Mouse (Mus musculus) CH12.LX (cell line): ENCODE results near the gene Tgfb2.

Source experiments
- CTCF ChIP-seq, 2 experiments: IDR thresholded peaks in 1 of 2; conservative IDR thresholded peaks in 1 of 2; 2 replicates each; pipeline ENCODE4 v1.5.1; 2011 to 2012; ENCODE audit warnings: low read depth in 2 of 2, low read length in 2 of 2, improper control_type of control experiment in 1 of 2, inconsistent platforms in 1 of 2, mild to moderate bottlenecking in 1 of 2, moderate library complexity in 1 of 2
- EP300 ChIP-seq: IDR thresholded peaks from 2 replicates; pipeline ENCODE4 v1.6.1; 2011; ENCODE audit warnings: low read length, improper control_type of control experiment
- GABPA ChIP-seq: IDR thresholded peaks from 2 replicates; pipeline ENCODE4 v1.6.1; 2012; ENCODE audit warnings: low read depth, low read length, improper control_type of control experiment, inconsistent platforms; ENCODE audit not compliant: insufficient replicate concordance
- KAT2A ChIP-seq: IDR thresholded peaks from 2 replicates; pipeline ENCODE4 v1.6.1; 2012; ENCODE audit warnings: low read length, improper control_type of control experiment, inconsistent platforms; ENCODE audit not compliant: insufficient replicate concordance
- MAFK ChIP-seq: IDR thresholded peaks from 2 replicates; pipeline ENCODE4 v1.6.1; 2011; ENCODE audit warnings: low read length, improper control_type of control experiment; ENCODE audit not compliant: insufficient replicate concordance
- NELFE ChIP-seq: IDR thresholded peaks from 2 replicates; pipeline ENCODE4 v1.6.1; 2011; ENCODE audit warnings: low read depth, low read length, improper control_type of control experiment
- NRF1 ChIP-seq: IDR thresholded peaks from 2 replicates; pipeline ENCODE4 v1.6.1; 2014; ENCODE audit warnings: low read depth, mild to moderate bottlenecking, inconsistent platforms, low read length, improper control_type of control experiment, moderate library complexity
- POLR2A ChIP-seq: IDR thresholded peaks from 2 replicates; pipeline ENCODE4 v1.6.1; 2011; ENCODE audit warnings: low read depth, mild to moderate bottlenecking, improper control_type of control experiment, low read length
- ZNF384 ChIP-seq: IDR thresholded peaks from 2 replicates; pipeline ENCODE4 v1.6.1; 2012; ENCODE audit warnings: low read depth, low read length, improper control_type of control experiment, inconsistent platforms

GRCm38 (mm10) chr1:186721166-186721565 is 15.4 kb upstream of the Tgfb2 start:
- TF ChIP-seq ZNF384: no peak
- TF ChIP-seq NRF1: no peak
- no peak for TF ChIP-seq GABPA
- TF ChIP-seq CTCF (conservative IDR thresholded peaks at IDR 0.05 in 1 of 2, IDR thresholded peaks at IDR 0.05 in 1 of 2; ENCODE audit: low read depth in 2 of 2, low read length in 2 of 2): no peak
- TF ChIP-seq NELFE: no peak
- no peak for TF ChIP-seq MAFK
- TF ChIP-seq POLR2A: no peak
- no peak for TF ChIP-seq EP300
- TF ChIP-seq KAT2A: no peak
